Mouse (Mus musculus) heart, embryonic 16.5 days (tissue): Measurements from ENCODE around the gene Zfp30. TPM values are rescaled to one million over a fixed set of nuclear protein-coding genes. Genes with fewer than 3 reads are reported as not detected.

Experiments
- ATAC-seq: fragments of 200-750 bp; cut with Nextera tagmentation; replicated peaks from 2 replicates; pipeline ENCODE4 v1.8.0; 2017; ENCODE audit warnings: moderate number of reproducible peaks; ENCODE audit not compliant: insufficient read depth, low FRiP score; ENCODE audit errors: extremely low read depth
- H3K27ac ChIP-seq: fragments of 300-500 bp; sonication (generic); 2 replicates; pipeline ENCODE4 v1.5.1; 2014; ENCODE audit warnings: mild to moderate bottlenecking, low read length, control low read depth, moderate library complexity
- H3K27me3 ChIP-seq: fragments of 300-500 bp; sonication (generic); 2 replicates; pipeline ENCODE4 v1.6.1; 2014; ENCODE audit warnings: low read length, mixed read lengths; ENCODE audit not compliant: control insufficient read depth, insufficient read depth
- H3K36me3 ChIP-seq: fragments of 300-500 bp; sonication (generic); 2 replicates; pipeline ENCODE4 v1.6.1; 2014; ENCODE audit not compliant: control insufficient read depth, insufficient read depth
- H3K4me1 ChIP-seq: fragments of 300-500 bp; sonication (generic); 2 replicates; pipeline ENCODE4 v1.6.1; 2014; ENCODE audit warnings: low read length, mixed read lengths; ENCODE audit not compliant: control insufficient read depth, insufficient read depth
- H3K4me2 ChIP-seq: fragments of 300-500 bp; sonication (generic); 2 replicates; pipeline ENCODE4 v1.6.1; 2014; ENCODE audit warnings: low read depth, mild to moderate bottlenecking, control low read depth, low read length
- H3K4me3 ChIP-seq: fragments of 300-500 bp; sonication (generic); 2 replicates; pipeline ENCODE4 v1.5.1; 2014; ENCODE audit warnings: mild to moderate bottlenecking, control low read depth, low read length
- H3K9ac ChIP-seq: fragments of 300-500 bp; sonication (generic); 2 replicates; pipeline ENCODE4 v1.6.1; 2014; ENCODE audit warnings: low read length, control low read depth
- H3K9me3 ChIP-seq: fragments of 300-500 bp; sonication (generic); replicated peaks from 2 replicates; pipeline ENCODE4 v1.6.1; 2016; ENCODE audit warnings: low read length; ENCODE audit not compliant: control insufficient read depth
- WGBS: fragments of 180-500 bp; shearing (Covaris S2); extraction: QIAGEN DNeasy Blood & Tissue Kit; methylation state at CpG from one replicate; pipeline ENCODE4 v1.1.7; 2014; 5-methylcytosine and 5-hydroxymethylcytosine counted together
- polyA plus RNA-seq: library from polyadenylated mRNA; unstranded; fragments of >200 nt; fragmentation: Nextera tagmentation; extraction: Ambion mirVana; gene quantifications from 2 replicates; pipeline ENCODE4 v1.2.1, GENCODE M21; 2015

Gene Zfp30
- 6.2 and 6.9 TPM in 2 replicates for polyA plus RNA-seq

DNA sequence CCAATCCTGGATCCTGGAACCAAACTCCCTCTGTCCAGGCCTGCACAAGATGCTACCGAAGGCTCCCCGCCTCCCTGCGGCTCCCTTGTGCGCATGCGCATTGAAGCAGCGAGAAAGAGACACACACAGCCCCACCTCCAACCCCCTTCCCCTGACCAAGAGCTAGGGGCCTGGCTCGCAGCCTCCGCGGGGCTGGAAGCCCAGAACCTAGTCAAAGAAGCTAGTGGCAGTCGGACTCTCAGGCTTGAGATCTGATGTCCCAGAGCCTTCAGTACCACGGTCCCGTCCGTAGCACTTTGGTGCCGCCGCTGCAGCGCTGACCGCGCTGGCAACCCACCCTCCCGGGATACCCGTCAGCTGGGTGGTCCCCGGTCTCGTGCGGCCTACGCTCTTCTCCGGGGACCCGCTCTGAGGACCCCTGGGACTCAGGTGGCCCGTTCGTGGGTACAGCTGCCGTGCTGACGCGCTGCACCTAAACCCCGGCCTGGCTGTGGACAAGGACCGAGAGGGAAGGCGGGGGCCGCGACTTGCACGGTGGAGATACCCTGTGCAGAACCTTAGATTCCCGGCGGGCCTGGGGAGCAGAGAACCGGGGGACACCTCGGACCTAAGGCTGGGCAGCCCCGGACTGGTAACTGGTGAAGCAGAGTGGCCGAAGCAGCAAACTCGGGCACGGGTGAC, at the start of gene Zfp30:
Zfp30 (plus strand) TSS at position 128 of the 681 bp plus-strand sequence.
- Histone ChIP-seq H3K4me3 (peak within 1 kb of the TSS; percentile 93), H3K9me3 (no peaks in the 10 kb centered on the region), H3K27ac (peak within 1 kb of the TSS; percentile 95), H3K36me3 (peaks cover 24% of the 10 kb centered on the region), H3K9ac (peak within 1 kb of the TSS; percentile 96), H3K4me1 (peaks cover 12% of the 10 kb centered on the region), H3K27me3 (no peaks in the 10 kb centered on the region), H3K4me2 (peak within 1 kb of the TSS; percentile 82)
- WGBS = under 1% methylated on average over 45 of the region's 45 CpGs
- ATAC-seq = peak; percentile 98

DNA sequence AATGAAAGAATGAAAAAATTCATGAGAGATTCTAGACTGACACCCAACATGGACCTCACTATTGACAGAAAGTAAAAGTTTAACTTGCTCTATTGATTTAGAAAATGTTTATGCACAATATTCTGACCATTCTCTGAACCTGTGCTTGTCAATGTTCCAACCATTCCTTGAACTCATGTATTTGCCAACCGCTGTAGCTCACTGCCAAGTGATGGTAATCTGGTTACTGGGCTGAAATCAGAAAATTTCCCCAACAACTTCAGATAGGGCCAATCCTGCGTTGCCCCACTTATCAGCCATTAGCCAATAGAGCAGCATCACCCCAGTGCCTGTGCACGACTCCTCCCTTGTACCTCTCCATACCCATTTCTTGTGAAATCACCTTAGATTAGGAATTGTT, 41.5 kb upstream of the Zfp30 start:
- no peak for ATAC-seq
- H3K36me3 ChIP-seq = no peaks in the 10 kb centered on the region
- WGBS = 75% methylated on average over 3 of the region's 3 CpGs
- H3K9me3 ChIP-seq = no peaks in the 10 kb centered on the region
- no peaks in the 10 kb centered on the region for H3K27me3 ChIP-seq
- H3K4me1 ChIP-seq = no peaks in the 10 kb centered on the region
- H3K9ac ChIP-seq = no peak overlapping the region
- H3K4me3 ChIP-seq = no peak overlapping the region
- no peak overlapping the region for H3K27ac ChIP-seq
- no peak overlapping the region for H3K4me2 ChIP-seq

DNA sequence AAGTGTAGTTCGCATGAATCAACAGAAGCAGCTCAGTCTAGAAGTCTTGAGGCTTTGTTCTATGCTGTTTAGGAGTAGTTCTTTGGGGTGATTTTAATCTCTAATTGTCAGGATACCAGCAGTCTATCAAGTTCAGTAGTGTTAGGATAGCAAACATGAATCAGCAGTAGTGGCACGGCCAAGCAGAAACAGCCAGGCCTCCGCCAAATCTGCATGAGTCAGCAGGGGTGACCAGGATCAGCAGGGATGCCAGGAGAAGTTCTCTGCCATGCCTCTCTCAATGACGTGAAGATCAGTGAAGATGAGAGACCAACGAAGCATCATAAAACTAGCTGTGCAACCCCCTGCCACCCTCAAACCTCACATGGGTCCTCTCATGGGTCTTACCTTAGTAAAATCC, 23.3 kb upstream of the Zfp30 start:
- H3K4me3 ChIP-seq = no peak overlapping the region
- H3K27ac ChIP-seq = no peak overlapping the region
- no peak for ATAC-seq
- H3K36me3 ChIP-seq = 0 out of 2 replicates have a peak, but pooled peaks cover 2% of the 10 kb centered on the region
- H3K27me3 ChIP-seq = no peaks in the 10 kb centered on the region
- 80% methylated on average over 5 of the region's 5 CpGs for WGBS
- no peak overlapping the region for H3K4me2 ChIP-seq
- peaks cover 8% of the 10 kb centered on the region; the same call in 1 of the 2 replicates for H3K9me3 ChIP-seq
- no peaks in the 10 kb centered on the region for H3K4me1 ChIP-seq
- H3K9ac ChIP-seq = no peak overlapping the region

DNA sequence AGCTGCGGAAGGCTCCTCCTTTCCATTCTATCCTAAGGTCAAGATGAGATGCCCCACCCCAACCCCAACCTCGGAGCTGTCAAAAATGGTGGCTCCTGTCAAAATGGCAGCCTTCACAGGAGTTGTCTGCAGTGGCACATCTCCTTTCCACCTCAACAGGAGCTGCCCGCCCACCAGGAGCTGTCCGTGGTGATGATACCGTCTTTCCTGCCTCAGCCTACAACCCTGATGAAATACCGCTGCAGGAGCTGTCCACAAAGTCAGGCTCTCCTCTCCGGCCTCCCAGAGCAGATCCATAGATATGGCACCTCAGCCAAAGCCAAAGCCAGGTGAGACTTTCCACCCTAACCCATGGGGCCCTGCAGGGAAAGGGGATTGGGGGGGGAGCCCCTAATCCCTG, 19.1 kb upstream of the Zfp30 start:
- WGBS = 69% methylated on average over 7 of the region's 7 CpGs

DNA sequence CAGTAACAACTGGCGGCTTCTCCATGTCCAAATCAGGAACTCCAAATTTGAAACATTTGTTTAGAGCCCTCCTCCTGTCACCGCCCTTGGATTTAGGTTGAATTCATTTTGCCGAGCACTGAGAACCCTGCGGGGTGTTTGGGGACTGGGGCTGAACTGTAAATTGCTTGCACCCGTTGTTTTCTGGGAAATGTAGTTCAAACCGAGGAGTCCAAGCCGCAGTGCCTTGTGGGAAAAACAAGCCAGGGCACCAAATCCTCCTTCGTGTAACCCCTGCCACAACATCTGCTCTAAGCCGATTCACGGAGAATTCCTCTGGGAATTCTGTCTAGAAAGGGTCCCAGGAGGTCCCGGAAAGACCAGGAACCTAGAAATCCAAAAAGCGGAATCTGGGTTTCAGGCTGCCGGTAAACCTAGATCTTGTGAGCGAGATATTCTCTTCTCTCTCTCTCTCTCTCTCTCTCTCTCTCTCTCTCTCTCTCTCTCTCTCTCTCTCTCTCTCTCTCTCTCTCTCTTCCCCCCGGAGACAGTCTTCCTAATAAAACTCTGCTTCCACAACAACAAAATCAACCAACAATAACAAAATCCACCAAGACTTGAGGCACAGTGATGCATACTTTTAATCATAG, 16.6 kb upstream of the Zfp30 start:
- no peaks in the 10 kb centered on the region for H3K27me3 ChIP-seq
- peak; percentile 59 for ATAC-seq
- peaks cover 13% of the 10 kb centered on the region for H3K4me1 ChIP-seq
- H3K9ac ChIP-seq = peak overlapping the region; percentile 77
- peak overlapping the region; percentile 91 for H3K4me3 ChIP-seq
- peak overlapping the region; percentile 77 for H3K4me2 ChIP-seq
- H3K36me3 ChIP-seq = peaks cover 8% of the 10 kb centered on the region
- peak overlapping the region; percentile 74 for H3K27ac ChIP-seq
- no peaks in the 10 kb centered on the region for H3K9me3 ChIP-seq
- WGBS = 2% methylated on average over 15 of the region's 15 CpGs

More for the DNA sequence above, 19.1 kb upstream of the Zfp30 start:
- H3K4me3 ChIP-seq = no peak overlapping the region
- H3K9me3 ChIP-seq = no peaks in the 10 kb centered on the region
- H3K27me3 ChIP-seq = no peaks in the 10 kb centered on the region
- H3K4me1 ChIP-seq = peaks cover 11% of the 10 kb centered on the region
- H3K27ac ChIP-seq = no peak overlapping the region
- no peak overlapping the region for H3K4me2 ChIP-seq
- H3K9ac ChIP-seq = no peak overlapping the region
- ATAC-seq = no peak
- 0 out of 2 replicates have a peak, but pooled peaks cover 2% of the 10 kb centered on the region for H3K36me3 ChIP-seq

DNA sequence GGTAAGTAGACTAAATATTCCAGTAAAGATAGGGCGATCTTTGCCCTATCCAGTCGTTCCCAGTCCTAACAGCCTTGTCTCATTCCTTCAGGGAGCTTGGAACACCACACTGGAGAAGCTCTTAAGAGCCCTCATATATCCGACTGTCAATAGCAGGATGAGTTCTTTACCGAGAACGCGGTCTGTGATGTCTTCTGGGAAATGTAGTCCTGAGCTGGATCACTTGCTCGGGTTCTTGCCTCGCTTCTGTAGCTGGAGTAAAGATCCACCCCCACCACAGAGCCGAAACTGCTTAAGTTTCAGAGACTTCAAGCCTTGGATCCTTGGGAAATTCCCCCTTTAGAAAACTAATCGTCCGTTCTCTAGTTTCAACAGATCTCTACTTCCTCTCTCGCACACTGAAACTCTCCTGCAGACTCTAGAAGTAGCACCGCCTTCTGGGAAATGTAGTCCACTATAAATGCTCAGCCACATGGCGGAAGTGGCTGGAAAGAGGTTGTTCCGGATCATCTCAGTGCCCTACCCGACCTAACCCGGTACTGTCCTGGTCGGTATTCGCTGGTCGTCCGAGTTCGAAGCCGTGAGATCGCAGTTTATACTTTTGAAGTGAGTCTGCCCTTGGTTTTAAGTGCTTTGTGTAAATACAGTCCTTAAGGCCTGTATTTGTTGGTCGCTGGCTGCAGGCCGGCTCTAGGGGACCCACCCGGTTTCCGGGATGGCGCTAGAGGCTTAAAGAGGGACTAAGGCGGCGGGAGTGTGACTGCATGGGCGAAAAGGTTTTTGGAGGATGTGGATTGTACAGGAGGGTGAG, 15.5 kb upstream of the Zfp30 start, which contains the start of gene Zfp84:
Zfp84 (plus strand) TSS at position 463 of the 811 bp plus-strand sequence.
- peak; percentile 96 for ATAC-seq
- under 1% methylated on average over 32 of the region's 32 CpGs for WGBS
- Histone ChIP-seq H3K4me3 (peak within 1 kb of the TSS; percentile 91), H3K9me3 (no peaks in the 10 kb centered on the region), H3K9ac (peak within 1 kb of the TSS; percentile 77), H3K36me3 (peaks cover 15% of the 10 kb centered on the region), H3K4me2 (peak within 1 kb of the TSS; percentile 77), H3K27ac (peak within 1 kb of the TSS; percentile 89), H3K4me1 (peaks cover 16% of the 10 kb centered on the region), H3K27me3 (no peaks in the 10 kb centered on the region)

DNA sequence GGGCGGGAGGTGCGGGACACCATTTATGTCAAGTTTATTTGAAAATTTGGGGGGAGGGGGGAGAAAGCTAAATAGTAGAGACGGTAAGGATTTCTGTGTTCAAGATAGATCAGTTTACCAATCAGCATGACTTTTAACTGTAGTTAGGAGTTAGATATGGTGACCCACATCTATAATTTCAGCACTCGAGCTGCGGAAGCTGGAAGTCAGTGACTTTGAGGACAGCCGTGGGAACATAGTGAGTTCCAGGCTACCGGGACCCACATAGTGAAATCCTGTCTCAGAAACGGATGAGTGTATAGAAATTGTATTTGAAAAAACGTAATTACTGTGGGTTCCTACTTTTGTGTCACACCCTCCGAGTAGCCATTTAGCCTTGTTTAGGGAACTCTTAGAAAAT, 14.8 kb upstream of the Zfp30 start:
- WGBS = 4% methylated on average over 10 of the region's 10 CpGs

DNA sequence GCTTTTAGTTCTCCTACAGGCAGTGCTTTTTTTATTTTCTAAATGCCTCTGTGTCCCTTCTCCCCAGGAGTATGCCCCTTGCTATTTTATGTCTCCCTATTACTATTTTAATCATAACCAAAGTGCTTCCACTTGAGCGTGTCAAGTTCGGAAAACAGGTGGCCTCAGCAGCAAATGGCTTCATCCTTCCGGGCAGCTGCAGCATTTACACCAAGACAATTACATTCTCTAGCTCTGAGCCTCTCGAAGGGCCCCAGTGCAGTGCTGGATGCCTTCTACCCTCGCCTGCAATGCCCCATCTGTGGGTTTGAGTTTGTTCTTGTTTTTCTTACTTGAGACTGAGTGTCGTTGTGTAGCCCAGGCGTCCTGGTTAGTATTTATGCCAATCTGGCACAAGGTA, 10.3 kb upstream of the Zfp30 start:
- H3K36me3 ChIP-seq = peaks cover 62% of the 10 kb centered on the region
- peaks cover 19% of the 10 kb centered on the region for H3K4me1 ChIP-seq
- H3K9me3 ChIP-seq = peaks cover 7% of the 10 kb centered on the region
- H3K9ac ChIP-seq = no peak overlapping the region
- no peak overlapping the region for H3K27ac ChIP-seq
- ATAC-seq = no peak
- no peaks in the 10 kb centered on the region for H3K27me3 ChIP-seq
- WGBS = 69% methylated on average over 7 of the region's 7 CpGs
- H3K4me3 ChIP-seq = no peak overlapping the region
- no peak overlapping the region for H3K4me2 ChIP-seq

More for the DNA sequence above, 14.8 kb upstream of the Zfp30 start:
- H3K4me1 ChIP-seq = peaks cover 22% of the 10 kb centered on the region
- H3K36me3 ChIP-seq = peaks cover 22% of the 10 kb centered on the region
- peak overlapping the region; percentile 89 for H3K27ac ChIP-seq
- no peaks in the 10 kb centered on the region for H3K27me3 ChIP-seq
- peak overlapping the region; percentile 71 for H3K9ac ChIP-seq
- peak overlapping the region; percentile 77 for H3K4me2 ChIP-seq
- peak overlapping the region; percentile 91 for H3K4me3 ChIP-seq
- H3K9me3 ChIP-seq = no peaks in the 10 kb centered on the region
- ATAC-seq = no peak
